In the genomic region with DNA sequence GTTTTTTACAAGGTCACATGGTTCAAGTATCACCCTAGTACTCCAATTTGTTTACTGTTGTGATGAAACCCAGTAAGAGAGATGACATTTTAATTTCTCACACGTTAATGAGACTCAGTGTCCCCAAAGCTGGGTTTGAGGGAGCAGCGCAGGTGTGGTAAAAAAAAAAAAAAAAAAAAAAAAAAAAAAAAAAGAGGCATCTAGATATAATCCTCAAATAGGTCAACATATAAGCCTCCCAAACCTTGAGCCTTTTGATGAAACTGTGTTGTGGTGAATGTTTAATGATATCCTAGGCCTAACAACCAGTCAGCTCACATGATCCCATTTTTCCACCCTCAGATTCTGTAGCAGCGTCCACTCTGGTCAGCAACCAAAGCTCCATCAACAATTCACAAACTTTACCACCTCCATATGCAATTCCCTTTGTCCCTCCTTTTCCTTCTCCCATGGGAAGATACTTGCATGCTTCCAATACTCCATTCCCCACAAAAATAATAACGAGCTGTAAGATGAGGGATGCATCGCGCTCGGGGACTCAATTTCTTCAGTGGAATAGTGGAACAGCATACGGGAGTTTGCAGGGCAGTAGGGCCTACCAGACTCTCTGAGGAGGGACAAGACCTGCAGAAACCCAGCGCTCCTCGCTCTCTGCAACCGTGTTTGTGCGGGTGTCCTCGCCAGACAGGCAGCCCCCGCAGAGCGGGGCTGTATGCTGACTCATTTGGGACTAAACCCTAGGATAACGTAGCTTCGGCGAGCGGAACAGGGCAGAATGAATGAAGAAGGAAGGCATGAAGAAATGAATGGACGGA, we compare ENCODE assay signal across 8 mouse cellular contexts. TPM values are rescaled to one million over a fixed set of nuclear protein-coding genes. Genes with fewer than 3 reads are reported as not detected.
DNase-seq lines count a peak whose midpoint lies in the region; ATAC-seq and TF ChIP-seq lines count a peak whose summit lies in the region.

No protein-coding gene starts in this region.

- no peak for DNase-seq in heart, postnatal 25 days (ENCODE audit: low spot score)
- no peak for DNase-seq in CH12.LX (ENCODE audit: extremely low read depth)
- no peak for DNase-seq in liver, postnatal 0 days
- no peak for DNase-seq in layer of hippocampus, adult 18-20 months (ENCODE audit: low spot score in 2 of 2)
- DNase-seq in retina, postnatal 1 day = no peak
- no peak for DNase-seq in right cerebral cortex, postnatal 25 days

- WGBS in heart, embryonic 11.5 days (ENCODE audit: insufficient replicate concordance) = 5% methylated on average over 20 of the region's 20 CpGs
- WGBS in forebrain, embryonic 13.5 days = 6% methylated on average over 20 of the region's 20 CpGs
- 3% methylated on average over 20 of the region's 20 CpGs for WGBS in liver, postnatal 0 days (ENCODE audit: insufficient replicate concordance)

- peak overlapping the region; percentile 98 for H3K9ac ChIP-seq in heart, embryonic 11.5 days (ENCODE audit: low read depth, low read length)
- peak overlapping the region; percentile 87; the same call in 1 of the 2 replicates for H3K9ac ChIP-seq in CH12.LX (ENCODE audit: insufficient read depth, low read depth)
- peak overlapping the region; percentile 98 for H3K9ac ChIP-seq in forebrain, embryonic 13.5 days
- peak overlapping the region; percentile 95 for H3K9ac ChIP-seq in liver, postnatal 0 days (replicated peaks)

- H3K27me3 ChIP-seq in heart, embryonic 11.5 days (ENCODE audit: control insufficient read depth, insufficient read depth, low read length) = no peaks in the 10 kb centered on the region
- H3K27me3 ChIP-seq in CH12.LX (replicated peaks) = no peaks in the 10 kb centered on the region
- H3K27me3 ChIP-seq in forebrain, embryonic 13.5 days = no peaks in the 10 kb centered on the region
- no peaks in the 10 kb centered on the region for H3K27me3 ChIP-seq in liver, postnatal 0 days (ENCODE audit: insufficient read depth, low read length)

- peaks cover 27% of the 10 kb centered on the region for H3K79me2 ChIP-seq in CH12.LX (replicated peaks; ENCODE audit: control insufficient read depth, extremely low read depth, insufficient read depth, poor library complexity, severe bottlenecking)

- H3K4me3 ChIP-seq in heart, embryonic 11.5 days (ENCODE audit: low read depth, low read length) = peak overlapping the region; percentile 92
- peak overlapping the region; percentile 66 to 99 (median 98) for H3K4me3 ChIP-seq in CH12.LX (replicated peaks in 1 of 3; ENCODE audit: low read depth in 2 of 3, low read length in 2 of 3, poor library complexity in 1 of 3)
- peak overlapping the region; percentile 88 for H3K4me3 ChIP-seq in forebrain, embryonic 13.5 days
- H3K4me3 ChIP-seq in liver, postnatal 0 days (ENCODE audit: low read depth, low read length) = peak overlapping the region; percentile 99

- H3K4me1 ChIP-seq in heart, embryonic 11.5 days (ENCODE audit: control insufficient read depth, insufficient read depth, low read length) = peaks cover 13% of the 10 kb centered on the region
- peaks cover 6 to 33% of the 10 kb centered on the region in 2 experiments for H3K4me1 ChIP-seq in CH12.LX (ENCODE audit: control insufficient read depth in 1 of 2, insufficient read depth in 2 of 2)
- peaks cover 29% of the 10 kb centered on the region for H3K4me1 ChIP-seq in forebrain, embryonic 13.5 days
- peaks cover 28% of the 10 kb centered on the region for H3K4me1 ChIP-seq in liver, postnatal 0 days (ENCODE audit: insufficient read depth)

- ATAC-seq in heart, embryonic 11.5 days (replicated peaks; ENCODE audit: insufficient number of reproducible peaks, low FRiP score, low TSS enrichment) = peak; percentile 15; the same call in 1 of the 2 replicates
- ATAC-seq in forebrain, embryonic 13.5 days = no peak; the same call in 1 of the 2 replicates
- peak; percentile 6; the same call in 1 of the 2 replicates for ATAC-seq in liver, postnatal 0 days

- peak overlapping the region; percentile 88 for H3K4me2 ChIP-seq in heart, embryonic 11.5 days
- peak overlapping the region; percentile 89 for H3K4me2 ChIP-seq in CH12.LX (ENCODE audit: insufficient read depth, low read depth, poor library complexity, severe bottlenecking)
- peak overlapping the region; percentile 90 for H3K4me2 ChIP-seq in forebrain, embryonic 13.5 days
- peak overlapping the region; percentile 98 for H3K4me2 ChIP-seq in liver, postnatal 0 days (ENCODE audit: low read depth, low read length)

- TF ChIP-seq POLR2A in CH12.LX (IDR thresholded peaks at IDR 0.05; ENCODE audit: low read depth, low read length) = no peak

- TF ChIP-seq CTCF in CH12.LX (conservative IDR thresholded peaks at IDR 0.05 in 1 of 2, IDR thresholded peaks at IDR 0.05 in 1 of 2; ENCODE audit: low read depth in 2 of 2, low read length in 2 of 2) = no peak
- TF ChIP-seq CTCF in liver, postnatal 0 days (IDR thresholded peaks at IDR 0.05; ENCODE audit: low read depth) = no peak

- no peaks in the 10 kb centered on the region for H3K9me3 ChIP-seq in heart, embryonic 11.5 days (replicated peaks; ENCODE audit: control insufficient read depth, low read length)
- H3K9me3 ChIP-seq in CH12.LX (replicated peaks; ENCODE audit: low read length) = peaks cover 18% of the 10 kb centered on the region
- H3K9me3 ChIP-seq in forebrain, embryonic 13.5 days (replicated peaks) = no peaks in the 10 kb centered on the region
- H3K9me3 ChIP-seq in liver, postnatal 0 days (ENCODE audit: low read length) = no peaks in the 10 kb centered on the region; the same call in 1 of the 2 replicates

- intact Hi-C loops in heart, postnatal 25 days (cut with DNase I) = loop anchor here (2.0 kb wide), 1 partner anchor 32 kb away; no protein-coding TSS in a partner anchor

- H3K36me3 ChIP-seq in heart, embryonic 11.5 days (ENCODE audit: control insufficient read depth, insufficient read depth, low read length) = peaks cover 19% of the 10 kb centered on the region
- peaks cover 18 to 47% of the 10 kb centered on the region in 2 experiments for H3K36me3 ChIP-seq in CH12.LX (replicated peaks in 1 of 2; ENCODE audit: control insufficient read depth in 1 of 2, insufficient read depth in 1 of 2, low read length in 1 of 2)
- peaks cover 49% of the 10 kb centered on the region for H3K36me3 ChIP-seq in forebrain, embryonic 13.5 days (ENCODE audit: poor library complexity, severe bottlenecking)
- H3K36me3 ChIP-seq in liver, postnatal 0 days (replicated peaks; ENCODE audit: insufficient read depth, low read length) = peaks cover 19% of the 10 kb centered on the region

- peak overlapping the region; percentile 99 for H3K27ac ChIP-seq in heart, embryonic 11.5 days (ENCODE audit: low read depth, low read length)
- H3K27ac ChIP-seq in CH12.LX (ENCODE audit: insufficient read depth, low read depth) = no peak overlapping the region
- peak overlapping the region; percentile 100 for H3K27ac ChIP-seq in forebrain, embryonic 13.5 days
- peak overlapping the region; percentile 97 for H3K27ac ChIP-seq in liver, postnatal 0 days (ENCODE audit: low read depth)

- in situ Hi-C loops in CH12.LX (cut with MboI; ENCODE audit: low pct_ligation_motif_present, low pct_unique_long_range_greater_than_20kb, low sequenced_read_pairs) = no loop called here

- TF ChIP-seq RAD21 in CH12.LX (IDR thresholded peaks at IDR 0.05; ENCODE audit: low read depth, low read length) = no peak

- TF ChIP-seq EP300 in CH12.LX (IDR thresholded peaks at IDR 0.05; ENCODE audit: low read length) = no peak
- TF ChIP-seq EP300 in liver, postnatal 0 days (IDR thresholded peaks at IDR 0.05; ENCODE audit: low read depth) = no peak

- dilution Hi-C loops in CH12.LX (cut with MboI; ENCODE audit: extremely low pct_ligation_motif_present, extremely low pct_unique_long_range_greater_than_20kb, low sequenced_read_pairs) = no loop called here

RNA-seq across cellular contexts. Expression of gene Zfp646, which starts 1.0 kb away (rescaled TPM):
- polyA plus RNA-seq in heart, embryonic 11.5 days (2014; fragmentation: Nextera tagmentation; extraction: Ambion mirVana) = 10.1 and 12.0 TPM in 2 replicates
- total RNA-seq in heart, postnatal 25 days (2021) = 10 to 100 TPM; 17.2 to 18.4 TPM
- total RNA-seq in CH12.LX (2012; rRNA removed) (23.8 and 25.3 TPM in 2 replicates), CH12.LX (2014; rRNA removed) (9.3 and 10.6 TPM in 2 replicates)
- 16.6 and 18.8 TPM in 2 replicates for polyA plus RNA-seq in CH12.LX (2012; ENCODE audit: insufficient read length, low read depth)
- polyA plus RNA-seq in forebrain, embryonic 13.5 days (2015; fragmentation: Nextera tagmentation; extraction: Ambion mirVana) = 12.9 and 15.5 TPM in 2 replicates
- polyA plus RNA-seq in liver, postnatal 0 days (2015; fragmentation: Nextera tagmentation; extraction: Ambion mirVana) = 2.7 and 2.8 TPM in 2 replicates
- total RNA-seq in layer of hippocampus, adult 18-20 months (2021) = 10 to 100 TPM; 34.6 to 35.9 TPM

RNA-seq across cellular contexts. Expression of gene Zfp668, which starts 1.6 kb away (rescaled TPM):
- 10.1 and 11.5 TPM in 2 replicates for polyA plus RNA-seq in heart, embryonic 11.5 days (2014; fragmentation: Nextera tagmentation; extraction: Ambion mirVana)
- total RNA-seq in heart, postnatal 25 days (2021) = 1 to 10 TPM; 3.4 to 4.7 TPM
- total RNA-seq in CH12.LX (2012; rRNA removed) (5.6 and 5.9 TPM in 2 replicates), CH12.LX (2014; rRNA removed) (2.4 and 2.6 TPM in 2 replicates)
- polyA plus RNA-seq in CH12.LX (2012; ENCODE audit: insufficient read length, low read depth) = 7.0 and 8.6 TPM in 2 replicates
- 39.1 and 44.8 TPM in 2 replicates for polyA plus RNA-seq in forebrain, embryonic 13.5 days (2015; fragmentation: Nextera tagmentation; extraction: Ambion mirVana)
- polyA plus RNA-seq in liver, postnatal 0 days (2015; fragmentation: Nextera tagmentation; extraction: Ambion mirVana) = 3.7 and 4.5 TPM in 2 replicates
- 10 to 100 TPM; 20.9 to 25.7 TPM for total RNA-seq in layer of hippocampus, adult 18-20 months (2021)

RNA-seq across cellular contexts. Expression of gene Prss53, which starts 15.8 kb away (rescaled TPM):
- 0.90 and 2.0 TPM in 2 replicates for polyA plus RNA-seq in heart, embryonic 11.5 days (2014; fragmentation: Nextera tagmentation; extraction: Ambion mirVana)
- total RNA-seq in heart, postnatal 25 days (2021) = 1 to 10 TPM in 1 of 2 experiments, under 1 TPM in 1; 0.99 to 1.3 TPM
- total RNA-seq in CH12.LX (2012; rRNA removed) (0.04 TPM in 1 of 2 replicates, not detected in the other), CH12.LX (2014; rRNA removed) (not detected in 2 replicates)
- 0.30 and 0.35 TPM in 2 replicates for polyA plus RNA-seq in CH12.LX (2012; ENCODE audit: insufficient read length, low read depth)
- 0.66 and 0.77 TPM in 2 replicates for polyA plus RNA-seq in forebrain, embryonic 13.5 days (2015; fragmentation: Nextera tagmentation; extraction: Ambion mirVana)
- polyA plus RNA-seq in liver, postnatal 0 days (2015; fragmentation: Nextera tagmentation; extraction: Ambion mirVana) = 0.39 and 0.43 TPM in 2 replicates
- 1 to 10 TPM; 2.8 to 3.3 TPM for total RNA-seq in layer of hippocampus, adult 18-20 months (2021)

RNA-seq across cellular contexts. Expression of gene Gm21974, which starts 20.2 kb away (rescaled TPM):
- not detected in 2 replicates for polyA plus RNA-seq in heart, embryonic 11.5 days (2014; fragmentation: Nextera tagmentation; extraction: Ambion mirVana)
- total RNA-seq in heart, postnatal 25 days (2021) = not detected
- total RNA-seq in CH12.LX (2012; rRNA removed) (not detected in 2 replicates), CH12.LX (2014; rRNA removed) (not detected in 2 replicates)
- polyA plus RNA-seq in CH12.LX (2012; ENCODE audit: insufficient read length, low read depth) = not detected in 2 replicates
- not detected in 2 replicates for polyA plus RNA-seq in forebrain, embryonic 13.5 days (2015; fragmentation: Nextera tagmentation; extraction: Ambion mirVana)
- polyA plus RNA-seq in liver, postnatal 0 days (2015; fragmentation: Nextera tagmentation; extraction: Ambion mirVana) = not detected in 2 replicates
- not detected for total RNA-seq in layer of hippocampus, adult 18-20 months (2021)

RNA-seq across cellular contexts. Expression of gene Vkorc1, which starts 20.4 kb away (rescaled TPM):
- polyA plus RNA-seq in heart, embryonic 11.5 days (2014; fragmentation: Nextera tagmentation; extraction: Ambion mirVana) = 98.7 and 101 TPM in 2 replicates
- 10 to 100 TPM; 15.2 to 22.0 TPM for total RNA-seq in heart, postnatal 25 days (2021)
- 0.25 TPM in 1 of 2 replicates, not detected in the other for total RNA-seq in CH12.LX (2012; rRNA removed)
- total RNA-seq in CH12.LX (2014; rRNA removed) = not detected in 2 replicates
- polyA plus RNA-seq in CH12.LX (2012; ENCODE audit: insufficient read length, low read depth) = 0.56 TPM in 1 of 2 replicates, not detected in the other
- 55.8 and 59.5 TPM in 2 replicates for polyA plus RNA-seq in forebrain, embryonic 13.5 days (2015; fragmentation: Nextera tagmentation; extraction: Ambion mirVana)
- 513 and 556 TPM in 2 replicates for polyA plus RNA-seq in liver, postnatal 0 days (2015; fragmentation: Nextera tagmentation; extraction: Ambion mirVana)
- total RNA-seq in layer of hippocampus, adult 18-20 months (2021) = 10 to 100 TPM; 22.9 to 30.8 TPM
